ENCODE assay signal across 15 mouse cellular contexts in the genomic region with DNA sequence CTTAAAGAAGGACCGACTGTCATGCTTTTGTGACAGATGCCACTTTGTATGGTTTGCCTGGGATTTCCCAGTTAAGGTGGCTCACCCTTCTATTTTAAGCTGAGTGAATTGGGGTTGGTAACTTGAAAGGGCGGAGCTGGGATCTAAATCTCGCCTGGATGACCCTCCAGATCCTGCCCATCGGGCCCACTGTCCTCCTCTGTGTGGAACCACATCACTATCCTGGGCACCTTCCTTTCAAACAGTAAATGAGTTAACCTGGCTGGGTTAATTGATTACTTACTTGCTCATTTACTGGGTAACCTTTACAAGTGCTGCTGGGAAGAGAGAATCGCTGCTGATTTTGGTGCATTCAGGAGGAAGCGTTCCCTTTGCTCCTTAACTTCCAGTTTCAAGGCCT. TPM values are rescaled to one million over a fixed set of nuclear protein-coding genes. Genes with fewer than 3 reads are reported as not detected.
"Had no signal": no experiment of that assay in that cellular context is flagged by ENCODE, and none has a peak within 500 bp of the region (broad histone marks: within the 10 kb centered on the region; RNA-seq: fewer than 3 reads in every experiment).

No protein-coding gene starts in this region.

- H3K9me3 ChIP-seq: limb, embryonic 15.5 days; liver, embryonic 13.5 days; midbrain, embryonic 13.5 days; neural tube, embryonic 15.5 days had no signal

- H3K27ac ChIP-seq: layer of hippocampus, adult 2 months; limb, embryonic 15.5 days; liver, embryonic 13.5 days; midbrain, embryonic 13.5 days; neural tube, embryonic 15.5 days had no signal

- H3K27me3 ChIP-seq: limb, embryonic 15.5 days; liver, embryonic 13.5 days; midbrain, embryonic 13.5 days; neural tube, embryonic 15.5 days had no signal

- H3K9ac ChIP-seq: limb, embryonic 15.5 days; liver, embryonic 13.5 days; midbrain, embryonic 13.5 days; neural tube, embryonic 15.5 days had no signal

- H3K36me3 ChIP-seq: liver, embryonic 13.5 days; midbrain, embryonic 13.5 days; neural tube, embryonic 15.5 days had no signal

- H3K4me3 ChIP-seq: layer of hippocampus, adult 2 months; limb, embryonic 15.5 days; liver, embryonic 13.5 days; midbrain, embryonic 13.5 days; myocyte; neural tube, embryonic 15.5 days had no signal

- H3K4me2 ChIP-seq: limb, embryonic 15.5 days; liver, embryonic 13.5 days; midbrain, embryonic 13.5 days; neural tube, embryonic 15.5 days had no signal

- ATAC-seq: hindbrain, embryonic 16.5 days; inflammation-experienced regulatory T-cells, adult 6 months; midbrain, embryonic 13.5 days had no signal

- H3K4me1 ChIP-seq: neural tube, embryonic 15.5 days had no signal

- DNase-seq: left cerebral cortex, postnatal 4 days; liver, embryonic 13.5 days; lung, adult 18-20 months; right cerebral cortex, adult 18-20 months; right cerebral cortex, postnatal 25 days; thymus, postnatal 36 days had no signal

RNA-seq across cellular contexts. Expression of gene 1700034J05Rik, which starts 35.9 kb away (rescaled TPM):
- polyA plus RNA-seq: liver, embryonic 13.5 days; neural tube, embryonic 15.5 days; small intestine, adult 2 months; thymus, postnatal 0 days had no signal
